Mouse (Mus musculus): Measurements from ENCODE around the gene Oscp1.

The Oscp1 gene

GRCm38 (mm10) chr4:126110374-126111152, 52.2 kb downstream of the Oscp1 start:
- peak; percentile 90 for DNase-seq (ENCODE audit: low read depth, low spot score)

- DNase-seq (ENCODE audit: low read depth, low spot score), result peak; percentile 59
Measured at GRCm38 (mm10) chr4:126111153-126111549, 52.8 kb downstream of the Oscp1 start.

GRCm38 (mm10) chr4:126113243-126113642, 54.9 kb downstream of the Oscp1 start:
- peak; percentile 82 for DNase-seq (ENCODE audit: low read depth, low spot score)

GRCm38 (mm10) chr4:126113943-126114342, 55.6 kb downstream of the Oscp1 start:
- peak; percentile 77 for DNase-seq (ENCODE audit: low read depth, low spot score)

- DNase-seq (ENCODE audit: low read depth, low spot score), result no peak
Measured at GRCm38 (mm10) chr4:126115411-126115810, 57.0 kb downstream of the Oscp1 start.

GRCm38 (mm10) chr4:126115871-126116521, 57.6 kb downstream of the Oscp1 start:
- no peak for DNase-seq (ENCODE audit: low read depth, low spot score)

GRCm38 (mm10) chr4:126117116-126117515, 58.8 kb downstream of the Oscp1 start:
- DNase-seq (ENCODE audit: low read depth, low spot score), result no peak

GRCm38 (mm10) chr4:126118651-126119050, 60.3 kb downstream of the Oscp1 start:
- DNase-seq (ENCODE audit: low read depth, low spot score), result no peak

- no peak for DNase-seq (ENCODE audit: low read depth, low spot score)
Measured at GRCm38 (mm10) chr4:126119051-126119450, 60.7 kb downstream of the Oscp1 start.

GRCm38 (mm10) chr4:126120052-126120451, 61.7 kb downstream of the Oscp1 start:
- no peak for DNase-seq (ENCODE audit: low read depth, low spot score)

GRCm38 (mm10) chr4:126120506-126120905, 62.1 kb downstream of the Oscp1 start:
- DNase-seq (ENCODE audit: low read depth, low spot score), result no peak

- DNase-seq (ENCODE audit: low read depth, low spot score), result no peak
Measured at GRCm38 (mm10) chr4:126123309-126124040, 65.1 kb downstream of the Oscp1 start.

- DNase-seq (ENCODE audit: low read depth, low spot score), result no peak
Measured at GRCm38 (mm10) chr4:126130502-126130901, 72.1 kb downstream of the Oscp1 start.

GRCm38 (mm10) chr4:126131290-126132121, 73.1 kb downstream of the Oscp1 start:
- DNase-seq (ENCODE audit: low read depth, low spot score), result peak; percentile 64

GRCm38 (mm10) chr4:126132636-126133264, 74.4 kb downstream of the Oscp1 start:
- no peak for DNase-seq (ENCODE audit: low read depth, low spot score)

- no peak for DNase-seq (ENCODE audit: low read depth, low spot score)
Measured at GRCm38 (mm10) chr4:126134236-126134635, 75.9 kb downstream of the Oscp1 start.

- no peak for DNase-seq (ENCODE audit: low read depth, low spot score)
Measured at GRCm38 (mm10) chr4:126134639-126135038, 76.3 kb downstream of the Oscp1 start.

GRCm38 (mm10) chr4:126137773-126138172, 79.4 kb downstream of the Oscp1 start:
- no peak for DNase-seq (ENCODE audit: low read depth, low spot score)

GRCm38 (mm10) chr4:126141021-126141420, 82.7 kb downstream of the Oscp1 start:
- DNase-seq (ENCODE audit: low read depth, low spot score), result no peak
